Mouse (Mus musculus) kidney, adult 2 months (tissue): Measurements from ENCODE around the gene Trim44. TPM values are rescaled to one million over a fixed set of nuclear protein-coding genes. Genes with fewer than 3 reads are reported as not detected.
A peak's percentile ranks its signal among the peaks of the same experiment; 100 is the strongest.

Experiments used
- DNase-seq: peaks from one replicate; pipeline ENCODE4 v3.0.0; 2021
- H3K27ac ChIP-seq: fragments of 200-500 bp; 2 replicates; pipeline ENCODE4 v1.5.1; 2012; ENCODE audit warnings: low read depth, low read length, control low read depth, inconsistent platforms; ENCODE audit not compliant: insufficient read depth
- H3K27me3 ChIP-seq: fragments of 200-500 bp; replicated peaks from 2 replicates; pipeline ENCODE4 v1.6.1; 2012; ENCODE audit warnings: mild to moderate bottlenecking, moderate library complexity, low read length, inconsistent platforms; ENCODE audit not compliant: control insufficient read depth, insufficient read depth
- H3K36me3 ChIP-seq: fragments of 200-500 bp; 2 replicates; pipeline ENCODE4 v1.6.1; 2012; ENCODE audit warnings: mild to moderate bottlenecking, moderate library complexity, low read length, inconsistent platforms; ENCODE audit not compliant: control insufficient read depth, insufficient read depth
- H3K4me1 ChIP-seq: fragments of 200-500 bp; 2 replicates; pipeline ENCODE4 v1.6.1; 2011; ENCODE audit warnings: low read length; ENCODE audit not compliant: control insufficient read depth, insufficient read depth
- H3K4me3 ChIP-seq: fragments of 200-500 bp; 2 replicates; pipeline ENCODE4 v1.5.1; 2011; ENCODE audit warnings: mild to moderate bottlenecking, low read depth, low read length, control low read depth; ENCODE audit not compliant: insufficient read depth
- CTCF ChIP-seq: fragments of 200-500 bp; conservative IDR thresholded peaks from 2 replicates; pipeline ENCODE4 v1.5.1; 2011; ENCODE audit warnings: low read depth, mild to moderate bottlenecking, control low read depth, low read length, moderate library complexity, mixed read lengths; ENCODE audit not compliant: insufficient read depth, insufficient read length
- POLR2A ChIP-seq: fragments of 200-500 bp; IDR thresholded peaks from one replicate; pipeline ENCODE4 v1.6.1; 2011; ENCODE audit warnings: low read depth, low read length, control low read depth
- WGBS: fragments of 180-500 bp; shearing (Covaris S2); methylation state at CpG from one replicate; pipeline ENCODE4 v1.1.7; 2018; 5-methylcytosine and 5-hydroxymethylcytosine counted together
- polyA plus RNA-seq: library from polyadenylated mRNA; depleted of rRNA; stranded (reverse); fragments of >200 nt; gene quantifications from 2 replicates; pipeline ENCODE4 v1.2.3, GENCODE M21; 2012

Trim44 gene
- polyA plus RNA-seq, 1 experiment = 35.6 TPM

DNA sequence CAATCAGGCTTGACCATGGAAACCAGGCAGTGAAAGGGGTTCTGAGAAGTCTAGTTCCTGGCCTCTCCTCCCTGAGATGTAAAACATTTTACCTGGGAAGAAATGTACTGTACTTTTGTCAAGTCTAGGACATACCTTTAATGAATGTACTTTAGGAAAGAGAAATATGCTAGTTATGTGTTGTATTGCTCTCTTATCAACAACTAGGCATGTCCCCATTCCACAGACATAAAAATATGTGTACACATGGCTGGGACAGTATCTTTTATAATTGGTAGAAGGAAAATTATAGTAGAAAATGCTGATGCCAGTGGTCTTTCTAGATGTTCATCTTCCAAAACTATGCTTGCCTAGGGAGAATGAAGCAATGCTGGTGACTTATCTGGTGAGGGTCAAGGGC is 20.3 kb upstream of the Trim44 start:
- Histone ChIP-seq H3K36me3 (no peaks in the 10 kb centered on the region), H3K4me3 (no peak overlapping the region), H3K27ac (no peak overlapping the region), H3K4me1 (no peaks in the 10 kb centered on the region), H3K27me3 (no peaks in the 10 kb centered on the region)
- DNase-seq = no peak
- TF ChIP-seq CTCF (no peak), POLR2A (no peak)

DNA sequence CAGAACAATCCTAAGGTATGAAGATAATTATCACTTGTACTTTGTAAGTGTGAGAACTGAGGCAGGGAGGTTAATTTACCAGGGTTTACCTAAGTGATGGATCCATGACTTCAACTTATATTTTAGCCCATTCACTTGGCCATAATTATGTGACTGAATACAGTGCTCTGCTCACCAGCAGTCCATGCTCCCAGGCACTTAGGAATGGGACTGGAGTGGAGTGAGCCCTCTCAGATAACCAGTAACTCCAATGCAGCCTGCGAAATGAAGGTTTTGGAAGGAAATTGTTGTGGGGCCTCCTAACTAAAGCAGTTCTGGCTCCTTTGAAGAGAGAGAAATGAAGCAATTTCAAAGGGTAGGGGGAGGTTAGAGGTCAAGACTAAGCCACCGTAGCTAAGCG is 18.8 kb upstream of the Trim44 start:
- no peak for TF ChIP-seq CTCF
- no peak for TF ChIP-seq POLR2A
- no peaks in the 10 kb centered on the region for H3K4me1 ChIP-seq
- no peaks in the 10 kb centered on the region for H3K36me3 ChIP-seq
- no peak for DNase-seq
- WGBS = 78% methylated on average over 3 of the region's 3 CpGs
- H3K27ac ChIP-seq = no peak overlapping the region
- H3K27me3 ChIP-seq = no peaks in the 10 kb centered on the region
- no peak overlapping the region for H3K4me3 ChIP-seq

DNA sequence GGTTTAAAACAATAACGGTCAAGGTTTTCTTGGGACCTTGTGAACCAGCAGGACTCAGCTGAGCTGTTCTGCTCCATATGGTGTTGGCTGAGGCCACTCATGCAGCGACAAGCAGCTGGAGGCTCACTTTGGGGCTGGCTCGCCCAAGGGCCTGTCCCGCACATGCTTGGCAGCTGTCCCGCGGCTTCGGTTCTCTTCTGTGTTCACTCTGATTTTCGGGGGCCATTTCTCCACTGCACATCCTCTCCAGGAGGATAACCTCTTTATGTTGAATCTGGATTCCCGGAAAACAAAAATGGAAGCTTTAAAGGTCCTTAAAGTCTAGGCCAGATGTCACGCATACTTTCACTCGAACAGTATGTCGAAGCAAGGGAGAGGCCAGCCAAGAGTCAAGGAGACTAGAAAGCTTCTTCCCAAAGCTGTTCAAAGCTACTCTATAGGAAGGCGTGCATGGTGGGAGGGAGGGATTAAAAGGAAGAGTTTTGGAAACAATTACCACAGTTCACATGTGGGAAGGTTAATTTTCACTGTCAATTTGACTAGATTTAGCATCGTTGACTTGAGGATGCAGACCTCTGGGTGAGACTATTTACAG is 8.6 kb upstream of the Trim44 start:
- H3K36me3 ChIP-seq = no peaks in the 10 kb centered on the region
- no peak overlapping the region for H3K4me3 ChIP-seq
- no peak overlapping the region for H3K27ac ChIP-seq
- no peak for DNase-seq
- no peak for TF ChIP-seq POLR2A
- no peak for TF ChIP-seq CTCF
- H3K4me1 ChIP-seq = no peaks in the 10 kb centered on the region
- 89% methylated on average over 14 of the region's 14 CpGs for WGBS
- H3K27me3 ChIP-seq = no peaks in the 10 kb centered on the region

DNA sequence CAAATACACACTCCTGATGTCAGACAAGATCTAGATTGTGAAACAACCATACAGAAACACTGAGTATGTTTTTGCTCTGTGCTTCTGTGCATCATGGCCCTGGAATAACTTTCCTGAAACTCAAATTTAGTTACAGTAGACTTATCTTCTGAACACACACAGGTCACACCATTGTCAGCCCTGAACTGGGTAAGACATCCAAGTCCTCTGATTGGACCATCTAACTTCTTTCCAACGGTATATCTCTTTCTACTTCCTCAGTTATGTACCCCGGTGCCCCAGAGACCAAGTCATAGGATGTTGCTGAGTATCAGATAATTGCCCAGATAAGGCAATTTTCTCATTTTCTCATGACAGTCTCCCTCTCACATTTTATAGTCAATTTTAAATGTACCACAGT is 5.1 kb upstream of the Trim44 start:
- 73% methylated on average over 2 of the region's 2 CpGs for WGBS

DNA sequence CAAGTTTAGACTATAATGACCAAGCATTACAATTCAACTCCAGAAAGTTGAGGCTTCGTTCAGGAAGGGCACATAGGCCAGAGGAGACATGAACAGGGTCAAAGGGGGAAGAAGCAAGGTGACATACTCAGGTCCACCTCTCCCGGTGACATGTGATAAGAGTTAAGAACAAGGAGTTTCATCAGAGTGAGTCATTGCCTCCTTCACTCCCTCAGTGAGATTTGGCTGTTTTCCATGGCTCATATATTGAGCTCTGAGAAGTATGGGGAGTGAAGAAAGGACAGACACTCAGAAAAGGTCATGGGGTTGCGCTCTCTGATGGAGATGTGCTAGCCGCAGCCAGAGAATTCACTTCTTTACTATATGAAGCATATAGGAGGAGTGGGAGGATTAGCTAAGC is 3.0 kb upstream of the Trim44 start:
- H3K4me1 ChIP-seq = peaks cover 5% of the 10 kb centered on the region; the same call in 1 of the 2 replicates
- H3K27me3 ChIP-seq = no peaks in the 10 kb centered on the region
- DNase-seq = no peak
- 81% methylated on average over 4 of the region's 4 CpGs for WGBS
- no peak for TF ChIP-seq POLR2A
- H3K27ac ChIP-seq = no peak overlapping the region
- no peak overlapping the region for H3K4me3 ChIP-seq
- H3K36me3 ChIP-seq = no peaks in the 10 kb centered on the region

More for the DNA sequence above, 5.1 kb upstream of the Trim44 start:
- TF ChIP-seq POLR2A = no peak
- TF ChIP-seq CTCF = no peak
- Histone ChIP-seq H3K27me3 (no peaks in the 10 kb centered on the region), H3K4me1 (peaks cover 1% of the 10 kb centered on the region; the same call in 1 of the 2 replicates), H3K4me3 (no peak overlapping the region), H3K27ac (no peak overlapping the region), H3K36me3 (no peaks in the 10 kb centered on the region)
- DNase-seq = no peak

DNA sequence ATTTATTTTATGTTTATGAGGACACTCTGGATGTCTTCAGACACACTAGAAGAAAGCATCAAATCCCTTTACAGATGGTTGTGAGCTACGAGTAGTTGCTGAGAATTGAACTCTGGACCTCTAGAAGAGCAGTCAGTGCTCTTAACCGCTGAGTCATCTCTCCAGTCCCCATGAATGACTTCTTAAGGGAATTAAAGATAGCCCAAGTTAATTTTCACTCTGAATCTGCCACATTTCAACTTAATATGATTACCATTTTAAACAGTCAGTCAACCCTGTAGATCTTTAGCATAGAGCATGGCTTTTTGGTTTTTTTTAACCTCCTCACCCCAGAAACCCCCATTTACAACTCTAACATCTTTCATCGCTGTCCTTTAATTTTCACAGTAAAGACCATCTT is 2.1 kb upstream of the Trim44 start:
- H3K36me3 ChIP-seq = no peaks in the 10 kb centered on the region
- no peak overlapping the region for H3K4me3 ChIP-seq
- no peak overlapping the region for H3K27ac ChIP-seq
- DNase-seq = peak; percentile 56
- H3K4me1 ChIP-seq = peaks cover 5% of the 10 kb centered on the region; the same call in 1 of the 2 replicates
- TF ChIP-seq CTCF (no peak), POLR2A (no peak)
- H3K27me3 ChIP-seq = no peaks in the 10 kb centered on the region
- 77% methylated on average over 3 of the region's 3 CpGs for WGBS

DNA sequence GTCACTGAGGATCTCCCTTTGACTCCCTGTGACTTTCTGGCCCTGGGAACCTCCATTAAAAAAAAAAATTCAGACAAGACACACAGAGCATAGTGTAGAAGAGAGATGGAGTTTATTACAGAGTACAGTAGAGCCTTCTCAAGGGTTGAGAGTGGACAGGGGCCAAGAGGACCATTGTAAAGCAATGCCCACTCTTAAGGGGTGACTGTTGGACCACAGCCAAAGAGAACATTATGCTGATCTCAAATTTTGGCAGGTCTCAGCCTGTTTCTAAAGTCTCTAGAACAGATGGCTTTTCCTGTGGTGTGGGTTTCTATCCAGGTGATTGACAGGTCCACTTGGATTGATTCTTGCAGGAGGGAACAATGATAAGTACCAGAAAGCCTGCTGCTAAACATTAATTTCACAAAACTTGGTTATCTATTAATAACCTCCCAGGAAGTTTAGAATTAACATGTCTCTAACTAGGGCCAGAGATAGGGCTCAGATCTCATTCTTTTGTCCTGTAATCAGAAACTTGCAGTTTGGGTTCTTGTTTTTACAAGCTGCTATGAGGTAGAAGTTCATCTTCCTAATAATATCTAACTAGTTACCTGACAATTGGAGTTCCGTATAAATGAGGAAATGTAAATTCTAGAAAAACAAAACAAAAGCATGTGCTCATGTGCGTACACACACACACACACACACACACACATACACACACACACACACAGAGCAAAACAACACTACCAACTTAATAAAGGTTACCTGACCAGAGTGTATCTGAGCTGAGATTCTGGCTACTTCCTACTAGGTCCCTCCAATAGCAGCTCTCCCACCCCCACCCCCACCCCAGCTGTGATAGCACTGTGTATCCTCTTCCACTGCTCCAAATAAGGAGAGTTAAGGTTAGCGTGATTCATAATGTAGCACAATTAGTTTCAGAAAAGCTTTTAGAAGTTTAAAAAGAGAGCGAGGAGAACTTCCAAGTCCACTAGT is 1.0 kb downstream of the Trim44 start:
- TF ChIP-seq CTCF (no peak), POLR2A (no peak)
- no peaks in the 10 kb centered on the region for H3K36me3 ChIP-seq
- H3K4me3 ChIP-seq = 0 out of 2 replicates have a peak overlapping the region, but pooled peaks have one; percentile 14
- H3K27ac ChIP-seq = peak overlapping the region; percentile 45; the same call in 1 of the 2 replicates
- WGBS = 42% methylated on average over 4 of the region's 4 CpGs
- peak; percentile 82 for DNase-seq
- H3K27me3 ChIP-seq = no peaks in the 10 kb centered on the region
- peaks cover 5% of the 10 kb centered on the region; the same call in 1 of the 2 replicates for H3K4me1 ChIP-seq
